Mouse (Mus musculus) granulocyte monocyte progenitor cell, adult 5-6 weeks (primary cell): ENCODE measurements at regions not wholly inside any gene's neighbourhood (a gene's known extent, or its start where the extent isn't known, plus 50 kb on each side); places are given as distances from the start of the nearest gene placed in this dataset.

Experiments used
- ATAC-seq: replicated peaks from 2 replicates; pipeline ENCODE4 v1.8.0; 2016; ENCODE audit warnings: mild to moderate bottlenecking, moderate TSS enrichment, inconsistent platforms; ENCODE audit not compliant: poor library complexity, severe bottlenecking

GRCm38 (mm10) chr8:128202158-128202886, 156.1 kb upstream of the Nrp1 start:
- ATAC-seq = peak; percentile 94

- no peak for ATAC-seq
Observed at GRCm38 (mm10) chr8:128204803-128205202, 153.6 kb upstream of the Nrp1 start.

GRCm38 (mm10) chr8:128207138-128207537, 151.3 kb upstream of the Nrp1 start:
- ATAC-seq = no peak

GRCm38 (mm10) chr8:128210761-128211160, 147.6 kb upstream of the Nrp1 start:
- no peak for ATAC-seq

- peak; percentile 52 for ATAC-seq
Observed at GRCm38 (mm10) chr8:128212223-128212622, 146.2 kb upstream of the Nrp1 start.

GRCm38 (mm10) chr8:128214256-128214655, 144.1 kb upstream of the Nrp1 start:
- no peak for ATAC-seq

- no peak for ATAC-seq
Observed at GRCm38 (mm10) chr8:128218886-128219285, 139.5 kb upstream of the Nrp1 start.

GRCm38 (mm10) chr8:128219539-128219938, 138.9 kb upstream of the Nrp1 start:
- no peak for ATAC-seq

GRCm38 (mm10) chr8:128223092-128223491, 135.3 kb upstream of the Nrp1 start:
- ATAC-seq = peak; percentile 98

GRCm38 (mm10) chr8:128223522-128223921, 134.9 kb upstream of the Nrp1 start:
- ATAC-seq = peak; percentile 28

GRCm38 (mm10) chr8:128225123-128225522, 133.3 kb upstream of the Nrp1 start:
- ATAC-seq = peak; percentile 57

- peak; percentile 71 for ATAC-seq
Observed at GRCm38 (mm10) chr8:128235071-128235470, 123.3 kb upstream of the Nrp1 start.

GRCm38 (mm10) chr8:128235527-128235926, 122.9 kb upstream of the Nrp1 start:
- ATAC-seq = peak; percentile 99

- no peak for ATAC-seq
Observed at GRCm38 (mm10) chr8:128236097-128236496, 122.3 kb upstream of the Nrp1 start.

GRCm38 (mm10) chr8:128238948-128239347, 119.5 kb upstream of the Nrp1 start:
- ATAC-seq = no peak

- ATAC-seq = no peak
Observed at GRCm38 (mm10) chr8:128239783-128240182, 118.6 kb upstream of the Nrp1 start.

- no peak for ATAC-seq
Observed at GRCm38 (mm10) chr8:128241200-128241599, 117.2 kb upstream of the Nrp1 start.

- no peak for ATAC-seq
Observed at GRCm38 (mm10) chr8:128242465-128243251, 115.7 kb upstream of the Nrp1 start.

- no peak for ATAC-seq
Observed at GRCm38 (mm10) chr8:128251723-128252122, 106.7 kb upstream of the Nrp1 start.

GRCm38 (mm10) chr8:128260836-128261235, 97.6 kb upstream of the Nrp1 start:
- ATAC-seq = no peak

GRCm38 (mm10) chr8:128261367-128261766, 97.0 kb upstream of the Nrp1 start:
- no peak for ATAC-seq
